Mouse (Mus musculus): ENCODE results near the gene E330017A01Rik.

DNA sequence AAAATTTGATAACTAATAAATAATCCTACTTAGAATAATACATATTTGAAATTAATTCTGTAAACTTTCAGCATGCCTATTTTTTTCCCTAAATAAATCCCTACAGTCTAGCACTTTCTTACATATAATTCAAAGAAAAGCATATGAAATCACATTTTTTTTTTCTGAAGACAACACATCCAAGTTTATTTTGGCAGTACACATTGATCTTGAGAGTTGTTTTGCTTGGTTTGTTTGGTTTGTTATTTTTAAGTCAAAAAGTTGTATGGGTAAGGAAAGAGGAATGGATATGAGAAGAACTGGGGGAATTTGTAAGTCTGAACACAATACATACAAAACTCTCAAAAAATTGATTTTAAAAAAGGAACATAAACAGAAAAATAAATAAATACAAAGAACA is 17.2 kb upstream of the E330017A01Rik start:
- TF ChIP-seq CTCF (conservative IDR thresholded peaks at IDR 0.05; ENCODE audit: insufficient read depth, insufficient read length, low read depth, low read length) (no peak), POLR2A (IDR thresholded peaks at IDR 0.05; ENCODE audit: low read depth, low read length) (no peak)
